Mouse (Mus musculus): Measurements from ENCODE around the gene Cnbp. TPM values are rescaled to one million over a fixed set of nuclear protein-coding genes. Genes with fewer than 3 reads are reported as not detected.

Gene Cnbp
- total RNA-seq, 1 experiment from 2014 or later = 558 TPM

DNA sequence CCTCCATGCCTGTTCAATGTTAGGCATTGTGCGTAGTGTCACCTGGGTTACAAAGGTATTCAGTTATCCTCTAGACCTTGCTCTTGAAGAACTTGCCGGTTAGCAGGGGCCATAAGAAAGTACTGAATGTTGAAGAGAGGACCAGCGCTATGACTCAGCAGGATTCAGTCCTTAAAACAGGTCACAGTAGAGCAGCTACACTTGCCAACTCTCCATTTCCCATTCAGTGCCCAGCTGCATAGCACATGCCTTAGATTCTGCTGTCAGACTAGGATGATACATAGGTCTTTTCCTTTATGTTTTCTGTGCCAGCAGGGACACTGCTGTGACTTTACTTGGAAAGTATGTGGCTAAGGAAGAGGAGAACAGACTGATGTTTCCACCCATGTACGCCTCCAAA lies 2.5 kb upstream of the Cnbp start:
- no peak for ATAC-seq (ENCODE audit: extremely low read depth, insufficient number of reproducible peaks, low FRiP score, poor library complexity, severe bottlenecking)

DNA sequence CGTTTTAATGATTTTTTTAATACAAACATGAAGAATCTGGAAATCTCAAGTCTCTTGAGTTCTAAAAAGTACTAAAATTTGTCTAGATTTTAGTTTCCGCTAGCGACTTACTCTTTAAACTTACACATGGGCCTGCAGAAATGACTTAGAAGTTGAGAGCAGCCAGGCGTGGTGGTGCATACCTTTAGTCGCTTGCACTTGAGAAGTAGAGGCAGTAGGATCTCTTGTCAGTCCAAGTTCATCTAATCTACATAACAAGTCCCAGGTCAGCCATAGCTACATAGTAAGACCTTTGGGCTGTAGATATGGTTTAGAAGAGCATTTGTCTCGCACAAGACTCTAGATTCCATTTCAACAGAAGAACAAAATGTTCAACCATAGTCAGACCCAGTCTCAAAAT lies 965 bp upstream of the Cnbp start:
- no peak for ATAC-seq (ENCODE audit: extremely low read depth, insufficient number of reproducible peaks, low FRiP score, poor library complexity, severe bottlenecking)

DNA sequence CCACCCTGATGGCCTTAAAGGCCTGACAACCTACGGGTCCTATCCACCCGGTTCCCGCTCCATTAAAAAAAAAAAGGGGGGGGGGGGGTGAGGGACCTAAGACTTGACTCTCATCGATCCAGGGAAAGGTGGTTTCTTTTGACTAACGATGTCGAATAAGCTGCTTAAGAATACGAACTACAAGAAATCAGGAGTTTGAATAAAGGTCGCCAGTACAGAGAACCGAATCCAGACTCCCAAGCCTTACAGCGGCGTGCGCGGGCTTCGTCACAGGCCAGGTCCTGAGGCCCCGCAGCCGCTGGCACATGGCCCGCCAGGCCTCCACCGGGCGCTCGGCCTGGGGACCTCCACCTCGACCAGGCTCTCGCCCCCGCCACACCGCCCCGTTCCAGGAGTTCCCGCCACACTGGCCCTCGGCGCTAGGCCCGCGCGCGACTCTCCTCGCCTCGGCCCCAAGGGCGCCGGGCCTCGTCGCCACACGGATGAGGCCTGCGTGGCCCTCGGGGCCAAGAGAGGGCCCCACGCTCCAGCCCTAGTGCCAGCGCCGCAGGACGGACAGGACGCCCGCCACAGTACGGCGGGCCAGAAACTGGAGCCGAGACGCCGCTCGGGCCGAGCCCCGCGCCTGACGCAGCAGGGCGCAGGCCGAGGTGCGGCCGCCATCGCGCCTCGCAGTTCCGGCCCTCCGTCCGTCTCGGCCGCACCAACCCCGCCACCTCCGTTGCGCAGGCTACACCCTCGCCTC lies 579 bp downstream of the Cnbp start:
- ATAC-seq (ENCODE audit: extremely low read depth, insufficient number of reproducible peaks, low FRiP score, poor library complexity, severe bottlenecking) = no peak

DNA sequence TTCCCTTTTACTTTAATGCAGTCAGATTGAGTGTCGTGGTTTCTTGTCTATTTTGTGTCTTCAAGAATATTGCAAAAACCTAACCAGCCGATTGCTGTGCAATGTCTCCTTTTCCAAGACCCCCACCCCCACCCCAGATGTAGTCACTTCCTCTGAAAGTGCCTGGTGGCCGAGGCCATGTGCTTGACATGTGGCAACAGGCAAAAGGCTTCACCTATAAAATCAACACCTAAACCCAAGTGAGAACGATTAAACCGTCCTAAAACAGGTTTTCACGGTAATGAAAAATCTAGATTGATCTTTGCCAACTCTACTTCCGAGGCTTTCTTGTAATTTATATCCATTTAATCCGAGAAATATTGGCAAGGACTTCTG lies 1.1 kb downstream of the Cnbp start:
- ATAC-seq (ENCODE audit: extremely low read depth, insufficient number of reproducible peaks, low FRiP score, poor library complexity, severe bottlenecking) = no peak

DNA sequence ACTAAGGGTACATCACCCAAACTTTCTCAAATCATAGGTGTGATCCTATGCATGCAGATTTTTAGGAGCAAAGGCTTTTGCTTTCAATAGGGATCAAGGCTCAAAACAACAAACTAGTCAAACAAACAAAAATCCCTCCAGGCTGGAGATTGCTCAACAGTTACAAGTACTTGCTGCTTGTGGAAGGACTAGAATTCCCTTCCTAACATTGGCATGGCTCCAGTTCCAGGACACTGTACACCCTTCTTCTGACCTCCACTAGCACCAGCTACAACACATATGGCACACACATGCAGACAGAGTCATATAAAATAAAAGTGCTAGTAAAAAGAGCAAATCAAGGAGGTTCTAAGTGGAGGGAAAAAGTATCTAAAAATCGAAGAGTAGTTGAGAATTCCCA lies 4.1 kb downstream of the Cnbp start:
- no peak for ATAC-seq (ENCODE audit: extremely low read depth, insufficient number of reproducible peaks, low FRiP score, poor library complexity, severe bottlenecking)

DNA sequence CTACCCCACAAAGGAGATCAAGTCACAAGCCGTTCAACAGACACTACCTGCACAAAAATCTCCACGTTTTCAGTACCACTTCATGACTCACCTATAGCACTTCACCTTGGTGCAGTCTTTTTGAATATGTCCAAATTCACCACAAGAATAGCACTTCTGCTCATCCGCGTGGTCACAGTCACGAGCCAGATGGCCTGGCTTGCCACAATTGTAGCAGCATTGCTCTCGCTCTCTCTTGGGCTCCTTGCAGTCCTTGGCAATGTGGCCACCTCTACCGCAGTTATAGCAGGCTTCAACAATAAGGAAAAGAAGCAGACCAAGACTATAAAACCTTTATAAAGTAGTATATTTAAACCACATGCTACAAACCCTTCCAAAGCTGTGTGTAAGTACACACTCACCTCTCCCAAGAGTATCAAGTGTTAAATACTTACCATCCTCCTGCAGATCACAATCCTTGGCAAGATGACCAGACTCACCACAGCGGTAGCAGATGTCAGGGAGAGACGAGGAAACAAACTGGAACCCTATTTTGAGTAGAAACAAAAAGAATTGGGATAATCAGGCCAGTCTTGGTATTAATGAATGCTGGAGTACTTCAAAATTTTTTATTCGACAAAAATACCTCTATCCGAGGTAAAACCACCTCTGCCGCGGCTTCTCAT lies 5.7 kb downstream of the Cnbp start:
- ATAC-seq (ENCODE audit: extremely low read depth, insufficient number of reproducible peaks, low FRiP score, poor library complexity, severe bottlenecking) = no peak

DNA sequence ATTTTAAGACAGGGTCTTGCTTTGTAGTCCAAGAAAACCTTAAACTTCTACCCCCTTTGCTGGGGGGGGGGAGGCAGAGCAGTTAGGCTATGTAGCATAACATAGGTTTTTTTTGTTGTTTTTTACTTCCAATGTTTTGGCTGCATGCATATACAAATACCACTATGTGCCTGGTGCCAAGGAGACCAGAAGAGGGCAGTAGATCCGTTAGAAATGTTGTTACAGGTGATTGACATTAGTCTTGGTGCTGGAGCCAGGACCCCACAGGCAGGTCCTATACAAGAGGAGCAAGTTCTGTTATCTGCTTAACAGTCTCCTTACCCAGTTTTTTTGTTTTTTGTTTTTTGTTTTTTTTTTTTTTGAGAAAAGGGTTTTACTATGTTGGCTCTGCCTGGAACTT lies 8.7 kb downstream of the Cnbp start:
- ATAC-seq (ENCODE audit: extremely low read depth, insufficient number of reproducible peaks, low FRiP score, poor library complexity, severe bottlenecking) = no peak

DNA sequence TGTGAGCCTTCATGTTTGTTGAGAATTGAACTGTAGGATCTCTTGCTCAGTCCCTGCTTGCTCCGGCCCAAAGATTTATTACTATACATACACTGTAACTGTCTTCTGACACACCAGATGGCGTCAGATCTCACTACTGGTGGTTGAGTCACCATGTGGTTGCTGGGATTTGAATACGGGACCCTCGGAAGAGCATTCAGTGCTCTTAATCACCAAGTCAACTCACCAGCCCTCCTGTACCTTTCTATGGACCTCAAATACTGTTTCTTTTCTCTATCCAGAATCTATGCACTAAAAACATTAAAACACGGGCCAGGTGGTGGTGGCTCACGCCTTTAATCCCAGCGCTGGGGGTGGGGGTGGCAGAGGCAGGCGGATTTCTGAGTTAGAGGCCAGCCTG lies 9.3 kb downstream of the Cnbp start:
- no peak for ATAC-seq (ENCODE audit: extremely low read depth, insufficient number of reproducible peaks, low FRiP score, poor library complexity, severe bottlenecking)

DNA sequence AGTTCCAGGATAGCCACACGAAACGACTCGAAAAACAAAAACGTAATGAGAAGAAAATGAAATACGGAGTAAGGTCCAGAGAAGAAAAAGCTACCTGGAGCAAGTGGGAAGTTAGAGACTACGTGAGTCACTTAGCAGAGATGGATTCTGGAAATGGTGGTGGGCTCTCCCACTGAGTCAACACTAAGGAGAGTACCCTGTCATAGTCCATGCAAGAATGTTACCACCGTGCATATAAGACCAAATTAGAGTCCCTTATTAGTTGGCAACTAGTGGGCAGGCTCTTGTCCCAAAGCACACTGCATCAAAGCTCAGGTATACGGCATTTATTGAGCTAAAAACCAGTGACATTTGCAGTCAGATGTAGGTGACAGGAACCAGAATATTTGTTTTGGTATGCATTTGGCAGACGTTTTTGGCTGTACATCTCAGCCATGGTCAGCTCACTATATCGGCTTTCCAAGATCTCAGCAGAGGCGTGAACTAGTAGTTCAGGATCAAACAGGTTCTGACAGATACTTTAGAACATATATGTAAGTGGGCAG lies 11.0 kb downstream of the Cnbp start:
- ATAC-seq (ENCODE audit: extremely low read depth, insufficient number of reproducible peaks, low FRiP score, poor library complexity, severe bottlenecking) = no peak

DNA sequence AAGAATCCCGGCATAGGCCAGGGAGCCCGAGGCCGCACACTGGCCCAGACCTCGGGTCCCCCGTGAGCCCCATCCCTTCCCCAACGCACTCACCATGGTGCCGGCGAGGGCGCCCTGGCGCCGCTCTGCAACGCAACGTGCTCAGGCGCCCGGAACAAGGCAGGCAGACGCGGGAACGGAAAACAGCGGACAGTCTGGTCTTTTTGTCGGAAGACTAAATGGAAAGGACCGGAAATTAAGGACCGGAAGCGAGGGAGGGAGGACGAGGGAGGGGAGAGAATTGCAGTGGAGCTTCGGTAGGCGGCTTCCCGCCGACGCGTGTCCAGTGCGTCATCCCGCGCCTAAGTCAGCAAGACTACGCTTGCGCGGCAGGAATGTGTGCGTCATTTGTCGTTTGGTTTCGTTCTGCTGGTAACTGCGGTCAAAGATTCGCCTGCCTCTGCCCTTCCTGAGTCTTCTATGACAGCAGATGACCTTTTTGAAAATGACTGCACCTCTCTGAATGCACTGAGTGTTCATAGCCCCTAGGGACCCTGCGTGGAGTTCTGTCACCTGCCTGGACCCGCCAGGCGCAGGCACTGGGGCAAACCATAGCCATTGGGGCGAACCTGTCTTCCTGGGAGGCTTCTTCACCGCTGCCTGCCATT lies 12.2 kb downstream of the Cnbp start, which contains the start of gene Isy1:
Isy1 (minus strand) TSS at position 248 of the 647 bp plus-strand sequence.
- ATAC-seq (ENCODE audit: extremely low read depth, insufficient number of reproducible peaks, low FRiP score, poor library complexity, severe bottlenecking) = peak; percentile 96

DNA sequence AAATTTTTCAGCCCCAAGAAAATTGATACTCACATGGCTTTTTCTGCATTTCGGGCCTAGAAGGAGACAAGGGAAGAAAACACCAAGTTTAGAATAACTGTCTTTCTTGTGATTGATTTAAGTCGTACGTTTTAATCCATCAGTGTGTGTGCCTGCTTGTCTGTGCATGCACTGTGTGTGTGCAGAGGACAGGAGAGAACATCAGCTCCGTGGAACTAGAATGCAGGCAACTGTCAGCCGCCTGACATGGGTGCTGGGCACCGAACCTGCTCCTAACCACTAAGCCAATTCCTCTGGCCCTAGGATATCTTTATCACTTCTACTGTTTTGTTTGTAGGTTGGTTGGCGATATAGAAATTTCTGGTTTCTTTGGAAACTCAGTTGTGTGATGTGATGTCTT lies 15.2 kb downstream of the Cnbp start, which contains the start of gene Gm45140:
Gm45140 (minus strand) TSS at position 101 of the 400 bp plus-strand sequence.
- no peak for ATAC-seq (ENCODE audit: extremely low read depth, insufficient number of reproducible peaks, low FRiP score, poor library complexity, severe bottlenecking)

DNA sequence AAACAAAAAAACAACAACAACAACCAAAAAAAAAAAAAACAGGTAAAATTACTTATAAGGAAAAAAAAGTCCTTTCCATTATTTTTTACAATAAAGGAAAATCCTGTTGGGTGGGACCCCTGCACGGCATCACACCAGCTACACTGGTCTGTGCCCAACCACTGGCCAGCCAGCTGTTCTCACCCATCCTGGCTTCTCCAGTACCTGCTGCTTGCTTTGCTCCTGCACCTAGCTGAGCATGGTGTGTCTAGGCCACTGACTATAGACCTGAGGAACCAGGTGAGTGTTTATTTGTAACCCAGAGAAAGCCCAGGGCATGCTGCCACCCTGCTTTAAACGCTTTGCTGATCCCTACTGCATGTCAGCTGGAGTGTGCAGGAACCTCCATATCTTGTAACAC lies 30.5 kb downstream of the Cnbp start:
- ATAC-seq (ENCODE audit: extremely low read depth, insufficient number of reproducible peaks, low FRiP score, poor library complexity, severe bottlenecking) = no peak

DNA sequence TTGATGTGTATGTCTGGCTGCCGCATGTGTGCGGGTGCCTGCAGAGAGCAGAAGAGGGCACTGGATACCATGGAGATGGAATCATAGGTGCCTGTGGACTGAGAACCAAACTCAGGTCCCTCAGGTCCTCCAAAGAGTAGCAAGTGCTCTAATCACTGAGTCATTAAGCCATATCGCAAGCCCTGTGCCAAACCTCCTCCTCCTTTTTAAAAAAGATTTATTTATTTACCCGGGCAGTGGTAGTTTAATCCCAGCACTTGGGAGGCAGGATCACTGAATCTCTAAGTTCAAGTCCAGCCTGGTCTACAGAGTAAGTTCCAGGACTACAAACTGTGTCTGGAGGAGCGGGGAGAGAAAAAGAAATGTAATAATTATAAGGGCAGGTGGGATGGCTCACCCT lies 36.4 kb downstream of the Cnbp start:
- ATAC-seq (ENCODE audit: extremely low read depth, insufficient number of reproducible peaks, low FRiP score, poor library complexity, severe bottlenecking) = no peak

DNA sequence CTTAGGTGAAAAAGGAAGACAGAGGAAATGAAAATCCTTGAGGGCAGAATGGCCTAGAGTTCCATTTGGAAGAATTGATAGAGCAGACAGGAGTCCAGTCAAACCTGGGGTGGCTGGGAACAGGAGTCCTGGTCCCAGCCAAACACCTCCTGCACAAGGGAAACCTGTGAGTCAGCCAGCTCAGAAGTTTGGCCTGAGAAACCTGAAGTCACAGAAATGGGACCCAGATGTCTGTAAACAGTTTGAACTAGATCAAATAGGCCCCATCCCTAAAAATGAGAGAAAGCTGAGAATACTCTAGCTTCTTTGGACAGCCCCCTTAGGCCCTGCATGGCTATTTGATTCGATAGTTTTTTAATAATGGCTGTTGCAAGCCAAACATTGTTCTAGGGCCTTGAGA lies 38.2 kb downstream of the Cnbp start:
- ATAC-seq (ENCODE audit: extremely low read depth, insufficient number of reproducible peaks, low FRiP score, poor library complexity, severe bottlenecking) = no peak

DNA sequence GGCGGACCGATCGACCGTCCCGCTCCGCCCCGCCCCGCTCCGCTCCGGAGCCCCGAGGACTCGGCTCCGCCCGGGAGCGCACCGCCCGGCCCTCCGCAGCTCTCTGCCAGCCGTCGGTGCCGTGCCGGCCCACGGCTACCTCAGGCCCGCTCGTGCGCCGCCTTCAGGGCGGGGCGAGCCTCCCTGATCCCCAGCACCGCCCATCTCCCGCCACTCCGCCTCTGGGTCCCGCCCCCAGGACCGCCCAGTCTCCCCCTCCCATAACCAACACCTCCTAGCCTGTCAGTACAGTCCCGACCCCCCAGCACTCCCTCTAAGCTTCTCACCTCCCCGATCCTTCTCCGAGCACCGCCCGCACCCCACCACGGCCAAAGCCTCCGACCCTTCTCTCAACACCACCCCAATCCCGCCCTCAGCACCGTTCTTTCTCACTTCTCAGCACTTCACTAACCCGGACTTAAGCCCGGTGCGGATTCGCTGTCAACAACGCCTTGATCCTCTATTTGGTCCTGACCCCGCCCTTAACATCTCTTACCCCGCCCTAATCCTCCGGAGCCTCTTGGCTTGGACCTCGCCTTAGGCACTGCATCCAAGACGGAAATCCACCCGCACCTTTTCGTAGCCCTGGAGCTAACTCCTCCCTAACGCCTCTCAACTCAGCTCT lies 39.1 kb downstream of the Cnbp start, which contains the start of gene Rab43:
Rab43 (minus strand) TSS at position 490 of the 664 bp plus-strand sequence.
- peak; percentile 77 for ATAC-seq (ENCODE audit: extremely low read depth, insufficient number of reproducible peaks, low FRiP score, poor library complexity, severe bottlenecking)

DNA sequence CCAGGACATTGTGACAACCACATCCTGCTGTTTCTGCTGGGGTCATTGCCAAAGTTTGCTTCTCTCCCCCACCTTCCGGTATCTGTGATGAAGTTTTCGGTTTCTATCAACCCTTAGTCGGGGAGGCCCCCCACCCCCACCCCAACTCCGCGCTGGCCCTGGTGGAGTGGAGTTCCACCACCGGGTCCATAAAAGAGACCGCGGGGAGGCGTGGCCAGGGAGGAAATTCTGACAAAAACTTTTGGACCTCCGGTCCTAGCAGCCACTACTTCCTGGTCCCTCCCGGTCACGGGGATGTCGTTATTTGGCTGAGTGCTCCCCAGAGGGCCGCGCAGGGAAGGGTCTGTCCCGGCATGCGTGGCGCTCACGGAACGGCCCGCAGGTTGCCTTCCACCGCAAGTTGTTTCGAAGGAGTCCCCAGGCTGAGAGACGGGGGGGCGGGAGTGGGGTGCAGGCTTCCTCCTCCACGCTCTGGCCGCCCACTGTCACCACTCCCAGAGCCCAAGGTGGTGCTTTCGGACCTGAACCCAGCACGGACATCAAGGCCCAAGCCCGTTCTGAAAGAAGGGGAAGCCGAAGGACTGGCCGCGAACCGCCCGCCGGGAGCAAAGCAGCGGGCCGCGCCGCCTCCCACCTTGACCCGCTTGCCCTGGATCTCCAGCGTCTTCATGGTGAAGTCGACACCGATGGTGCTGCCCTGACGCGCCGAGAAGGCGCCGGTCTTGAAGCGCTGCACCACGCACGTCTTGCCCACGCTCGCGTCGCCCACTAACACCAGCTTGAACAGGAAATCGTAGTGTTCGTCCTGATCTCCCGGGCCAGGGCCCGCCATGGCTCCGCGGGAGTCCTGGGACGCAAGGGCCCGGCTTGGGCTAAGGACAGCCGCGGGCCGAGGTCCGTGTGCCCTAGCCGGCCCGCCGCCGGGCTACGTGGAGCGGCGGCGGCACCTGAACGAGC lies 39.9 kb downstream of the Cnbp start:
- ATAC-seq (ENCODE audit: extremely low read depth, insufficient number of reproducible peaks, low FRiP score, poor library complexity, severe bottlenecking) = peak; percentile 9; the same call in 1 of the 2 replicates

DNA sequence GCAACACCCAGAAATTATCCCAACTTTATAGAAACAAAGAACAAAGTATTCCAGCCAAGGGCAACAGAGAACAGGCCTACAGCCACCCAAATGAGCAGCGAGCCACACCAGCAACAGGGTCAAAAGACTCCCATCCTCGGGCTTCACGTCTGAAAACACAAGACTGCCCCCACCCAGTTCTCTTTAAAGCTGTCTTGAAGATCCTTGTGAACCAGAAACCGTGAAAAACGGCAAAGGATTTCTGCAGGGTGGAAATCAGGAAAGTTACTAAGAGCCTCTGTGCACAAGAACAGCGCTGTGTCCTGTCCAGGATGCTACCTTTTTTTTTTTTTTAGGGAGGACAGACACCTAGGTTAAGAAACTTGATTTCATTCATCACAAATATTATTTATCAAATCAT lies 40.6 kb downstream of the Cnbp start:
- no peak for ATAC-seq (ENCODE audit: extremely low read depth, insufficient number of reproducible peaks, low FRiP score, poor library complexity, severe bottlenecking)

DNA sequence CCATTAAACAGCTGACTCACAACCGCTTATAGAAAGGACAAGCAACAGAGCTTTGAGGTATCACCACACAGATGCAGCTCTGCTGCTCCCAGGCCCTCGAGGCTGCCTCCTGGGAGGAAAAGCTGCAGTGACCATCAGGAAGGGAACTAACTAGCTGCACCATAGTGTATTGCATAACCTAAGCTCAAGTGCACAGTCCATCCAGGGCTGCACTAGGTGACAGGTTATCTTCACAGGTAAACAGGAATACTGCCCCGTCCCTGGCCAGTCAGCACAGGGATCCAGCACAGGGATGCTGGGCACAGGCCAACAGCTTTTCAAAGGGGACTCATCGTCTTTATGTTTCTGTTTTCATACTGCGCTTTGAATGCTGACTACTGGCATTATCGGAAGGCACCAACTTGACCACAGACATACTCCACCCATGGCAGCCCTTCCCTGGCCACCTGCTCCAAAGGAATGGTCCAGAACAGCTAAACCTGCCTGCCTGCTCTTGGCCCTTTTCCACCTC lies 41.2 kb downstream of the Cnbp start:
- ATAC-seq (ENCODE audit: extremely low read depth, insufficient number of reproducible peaks, low FRiP score, poor library complexity, severe bottlenecking) = no peak

Data from neutrophil, adult 5-6 weeks (primary cell).